Mouse (Mus musculus): ENCODE data around the gene Kat6b. TPM values are rescaled to one million over a fixed set of nuclear protein-coding genes. Genes with fewer than 3 reads are reported as not detected.
"Not testable (repeated sequence)": the region's sequence is repeated elsewhere in the genome, so short reads cannot be mapped to it uniquely, and the experiment has no call there.

The Kat6b gene
- polyA plus RNA-seq, 1 experiment from 2014 or later: 34.6 TPM

DNA sequence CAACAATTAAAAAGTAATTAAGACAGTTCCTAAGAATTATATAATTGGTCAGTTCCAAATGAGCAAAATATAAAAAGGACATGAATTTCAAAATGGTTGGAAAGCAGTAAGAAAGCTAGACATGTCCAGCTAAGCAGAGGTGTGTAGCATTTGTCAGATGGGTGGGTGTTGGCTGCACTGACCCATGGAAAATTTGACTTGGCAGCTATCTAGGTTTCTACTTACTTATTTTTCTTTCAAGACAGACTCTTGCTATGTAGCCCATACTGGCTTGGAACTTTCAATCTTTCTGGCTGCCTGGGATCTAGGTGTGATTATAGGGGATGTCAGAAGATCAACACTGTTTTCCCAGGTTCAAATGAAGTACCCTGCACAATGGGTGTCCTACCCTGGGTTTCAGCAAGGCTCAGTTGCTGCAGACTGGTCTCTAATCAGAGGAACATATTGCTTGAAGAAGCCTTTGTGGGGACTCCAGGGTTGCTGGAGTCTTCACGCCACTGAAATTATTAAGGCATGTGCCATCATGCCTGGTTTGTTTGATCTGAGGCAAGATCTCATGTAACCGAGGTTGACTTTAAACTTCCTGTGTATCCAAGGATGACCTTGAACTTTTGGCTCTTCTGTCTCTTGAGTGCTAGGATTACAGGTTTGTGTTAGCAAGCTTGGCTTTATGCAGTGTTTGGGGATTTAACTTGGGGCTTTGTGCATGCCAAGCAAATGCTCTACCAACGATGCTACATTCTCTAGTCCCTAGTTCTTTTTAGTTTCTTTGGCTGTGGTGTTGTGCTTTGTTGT is 28.1 kb downstream of the Kat6b start:
- no peak overlapping the region for H3K4me3 ChIP-seq (replicated peaks; ENCODE audit: low read length)
- H3K27ac ChIP-seq (ENCODE audit: low read length): no peak overlapping the region
- no peak for ATAC-seq
- no peaks in the 10 kb centered on the region for H3K36me3 ChIP-seq (ENCODE audit: control insufficient read depth, insufficient read depth)
- 70% methylated on average over 3 of the region's 3 CpGs for WGBS
- H3K4me1 ChIP-seq (replicated peaks; ENCODE audit: control insufficient read depth, insufficient read depth, low read length): peaks cover 7% of the 10 kb centered on the region
- H3K4me2 ChIP-seq (ENCODE audit: low read length): no peak overlapping the region
- no peaks in the 10 kb centered on the region for H3K27me3 ChIP-seq (replicated peaks; ENCODE audit: control insufficient read depth, insufficient read depth, low read length)
- no peaks in the 10 kb centered on the region for H3K9me3 ChIP-seq (ENCODE audit: control insufficient read depth, low read length)
- H3K9ac ChIP-seq (replicated peaks; ENCODE audit: low read depth, low read length): no peak overlapping the region

DNA sequence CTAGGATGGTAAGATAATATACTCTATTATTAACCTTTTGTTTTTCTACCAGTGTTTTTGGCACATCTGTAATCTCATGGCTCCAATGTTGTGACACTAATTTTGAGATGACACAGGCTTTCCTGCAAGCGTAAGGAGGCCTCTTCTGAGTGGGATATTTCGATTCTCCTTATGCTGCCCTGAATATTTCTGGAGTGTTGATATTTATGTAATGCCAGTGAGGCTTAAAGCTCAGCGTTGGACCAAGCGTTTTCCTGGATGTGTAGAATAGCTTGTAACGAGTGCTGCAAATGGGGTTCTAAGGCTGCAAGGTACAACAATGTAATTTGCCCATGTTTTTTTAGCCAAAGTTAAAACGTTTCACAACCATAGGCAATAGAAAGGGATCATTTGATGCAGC is 30.2 kb downstream of the Kat6b start:
- Histone ChIP-seq H3K36me3 (ENCODE audit: control insufficient read depth, insufficient read depth) (no peaks in the 10 kb centered on the region), H3K9ac (replicated peaks; ENCODE audit: low read depth, low read length) (no peak overlapping the region), H3K27me3 (replicated peaks; ENCODE audit: control insufficient read depth, insufficient read depth, low read length) (no peaks in the 10 kb centered on the region), H3K9me3 (ENCODE audit: control insufficient read depth, low read length) (no peaks in the 10 kb centered on the region), H3K4me1 (replicated peaks; ENCODE audit: control insufficient read depth, insufficient read depth, low read length) (peaks cover 7% of the 10 kb centered on the region), H3K4me3 (replicated peaks; ENCODE audit: low read length) (no peak overlapping the region), H3K4me2 (ENCODE audit: low read length) (no peak overlapping the region), H3K27ac (ENCODE audit: low read length) (no peak overlapping the region)
- WGBS: 68% methylated on average over 6 of the region's 6 CpGs
- ATAC-seq: no peak

DNA sequence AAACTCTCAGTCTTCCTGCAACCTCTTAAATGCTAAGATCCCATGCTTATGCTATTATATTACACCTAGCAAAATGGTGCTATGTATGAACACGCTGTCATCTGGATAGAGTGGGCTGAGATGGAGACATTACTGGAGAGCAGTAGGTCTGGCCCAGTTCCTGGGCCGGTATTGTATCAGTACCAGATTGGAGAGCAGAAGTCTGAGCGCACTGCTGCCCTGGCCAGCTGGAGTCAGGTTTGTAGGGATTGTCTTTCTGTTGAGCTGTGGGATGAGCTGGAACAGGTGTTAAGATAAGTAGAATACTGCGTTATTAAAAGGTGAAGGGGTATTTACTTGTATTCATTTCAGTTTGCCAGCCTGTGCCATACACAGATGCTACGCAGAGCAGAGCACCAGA is 34.3 kb downstream of the Kat6b start:
- Histone ChIP-seq H3K9me3 (ENCODE audit: control insufficient read depth, low read length) (no peaks in the 10 kb centered on the region), H3K27me3 (replicated peaks; ENCODE audit: control insufficient read depth, insufficient read depth, low read length) (no peaks in the 10 kb centered on the region), H3K4me3 (replicated peaks; ENCODE audit: low read length) (no peak overlapping the region), H3K9ac (replicated peaks; ENCODE audit: low read depth, low read length) (no peak overlapping the region), H3K36me3 (ENCODE audit: control insufficient read depth, insufficient read depth) (peaks cover 10% of the 10 kb centered on the region), H3K4me2 (ENCODE audit: low read length) (no peak overlapping the region), H3K4me1 (replicated peaks; ENCODE audit: control insufficient read depth, insufficient read depth, low read length) (peaks cover 8% of the 10 kb centered on the region), H3K27ac (ENCODE audit: low read length) (no peak overlapping the region)
- WGBS: 84% methylated on average over 5 of the region's 5 CpGs
- ATAC-seq: no peak

DNA sequence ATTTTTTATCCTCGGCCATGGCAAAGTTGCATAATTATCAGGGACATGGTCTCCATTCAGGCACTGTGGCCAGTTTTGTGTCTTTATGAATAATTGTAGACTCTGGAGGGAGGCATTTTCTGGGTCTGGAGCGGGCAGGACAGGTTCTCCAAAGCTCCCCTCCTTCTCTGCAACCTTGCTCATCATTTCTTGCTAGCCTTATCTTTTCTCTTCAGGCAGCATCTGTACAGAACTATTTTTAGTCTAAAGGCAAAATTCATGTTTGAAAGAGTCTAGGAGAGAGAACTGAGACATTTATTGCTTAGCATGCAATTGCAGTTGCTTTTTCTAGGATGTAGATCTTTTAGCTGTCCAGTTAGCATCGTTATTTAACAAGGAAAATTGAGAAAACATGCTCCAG is 38.1 kb downstream of the Kat6b start:
- Histone ChIP-seq H3K27me3 (replicated peaks; ENCODE audit: control insufficient read depth, insufficient read depth, low read length) (no peaks in the 10 kb centered on the region), H3K4me1 (replicated peaks; ENCODE audit: control insufficient read depth, insufficient read depth, low read length) (peaks cover 27% of the 10 kb centered on the region), H3K9me3 (ENCODE audit: control insufficient read depth, low read length) (no peaks in the 10 kb centered on the region), H3K4me2 (ENCODE audit: low read length) (no peak overlapping the region), H3K36me3 (ENCODE audit: control insufficient read depth, insufficient read depth) (peaks cover 10% of the 10 kb centered on the region), H3K4me3 (replicated peaks; ENCODE audit: low read length) (no peak overlapping the region), H3K27ac (ENCODE audit: low read length) (no peak overlapping the region), H3K9ac (replicated peaks; ENCODE audit: low read depth, low read length) (no peak overlapping the region)
- WGBS: 86% methylated on average over 3 of the region's 3 CpGs
- ATAC-seq: no peak

DNA sequence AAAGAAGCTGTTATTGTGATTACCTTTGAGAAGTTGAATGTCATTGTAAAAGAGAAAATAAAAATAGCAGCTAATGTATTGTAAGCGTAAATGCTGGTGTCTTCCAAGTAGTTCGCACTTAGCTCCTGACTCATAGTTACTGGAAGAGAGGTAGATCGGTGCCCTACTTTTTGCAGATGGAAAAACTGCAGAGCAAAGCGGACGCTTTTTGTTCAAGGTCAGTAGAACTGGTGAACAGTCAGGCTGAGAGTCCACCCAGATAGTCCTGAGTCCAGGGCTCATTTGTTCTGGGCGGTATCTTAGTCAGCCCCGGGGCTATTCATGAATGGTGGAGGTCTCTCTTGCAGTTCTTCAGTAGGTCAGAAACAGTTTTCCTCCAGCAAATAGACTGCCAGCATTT is 39.3 kb downstream of the Kat6b start:
- Histone ChIP-seq H3K9me3 (ENCODE audit: control insufficient read depth, low read length) (no peaks in the 10 kb centered on the region), H3K27me3 (replicated peaks; ENCODE audit: control insufficient read depth, insufficient read depth, low read length) (no peaks in the 10 kb centered on the region), H3K4me2 (ENCODE audit: low read length) (no peak overlapping the region), H3K36me3 (ENCODE audit: control insufficient read depth, insufficient read depth) (peaks cover 10% of the 10 kb centered on the region), H3K9ac (replicated peaks; ENCODE audit: low read depth, low read length) (no peak overlapping the region), H3K4me1 (replicated peaks; ENCODE audit: control insufficient read depth, insufficient read depth, low read length) (peaks cover 29% of the 10 kb centered on the region), H3K4me3 (replicated peaks; ENCODE audit: low read length) (no peak overlapping the region), H3K27ac (ENCODE audit: low read length) (no peak overlapping the region)
- 91% methylated on average over 7 of the region's 7 CpGs for WGBS
- ATAC-seq: no peak

DNA sequence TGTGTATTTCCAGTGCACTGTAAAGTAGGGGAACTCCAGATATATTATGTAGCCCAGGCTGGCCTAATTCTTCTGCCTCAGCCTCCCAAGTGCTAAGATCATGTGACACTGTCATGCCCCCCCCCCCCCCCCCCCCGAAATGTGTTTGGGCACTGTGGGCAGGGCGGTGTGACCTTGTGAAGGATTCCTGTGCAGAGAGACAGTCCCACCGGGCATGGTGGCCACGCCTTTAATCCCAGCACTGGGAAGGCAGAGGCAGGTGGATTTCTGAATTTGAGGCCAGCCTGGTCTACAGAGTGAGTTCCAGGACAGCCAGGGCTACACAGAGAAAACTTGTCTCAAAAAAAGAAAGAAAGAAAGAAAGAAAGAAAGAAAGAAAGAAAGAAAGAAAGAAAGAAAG is 40.3 kb downstream of the Kat6b start:
- ATAC-seq; H3K9ac ChIP-seq (replicated peaks; ENCODE audit: low read depth, low read length); H3K4me3 ChIP-seq (replicated peaks; ENCODE audit: low read length); H3K27ac ChIP-seq (ENCODE audit: low read length); H3K4me2 ChIP-seq (ENCODE audit: low read length); H3K36me3 ChIP-seq (ENCODE audit: control insufficient read depth, insufficient read depth); H3K9me3 ChIP-seq (ENCODE audit: control insufficient read depth, low read length); H3K27me3 ChIP-seq (replicated peaks; ENCODE audit: control insufficient read depth, insufficient read depth, low read length): not testable (repeated sequence)
- peaks cover 32% of the 10 kb centered on the region for H3K4me1 ChIP-seq (replicated peaks; ENCODE audit: control insufficient read depth, insufficient read depth, low read length)
- WGBS: 86% methylated on average over 4 of the region's 4 CpGs

DNA sequence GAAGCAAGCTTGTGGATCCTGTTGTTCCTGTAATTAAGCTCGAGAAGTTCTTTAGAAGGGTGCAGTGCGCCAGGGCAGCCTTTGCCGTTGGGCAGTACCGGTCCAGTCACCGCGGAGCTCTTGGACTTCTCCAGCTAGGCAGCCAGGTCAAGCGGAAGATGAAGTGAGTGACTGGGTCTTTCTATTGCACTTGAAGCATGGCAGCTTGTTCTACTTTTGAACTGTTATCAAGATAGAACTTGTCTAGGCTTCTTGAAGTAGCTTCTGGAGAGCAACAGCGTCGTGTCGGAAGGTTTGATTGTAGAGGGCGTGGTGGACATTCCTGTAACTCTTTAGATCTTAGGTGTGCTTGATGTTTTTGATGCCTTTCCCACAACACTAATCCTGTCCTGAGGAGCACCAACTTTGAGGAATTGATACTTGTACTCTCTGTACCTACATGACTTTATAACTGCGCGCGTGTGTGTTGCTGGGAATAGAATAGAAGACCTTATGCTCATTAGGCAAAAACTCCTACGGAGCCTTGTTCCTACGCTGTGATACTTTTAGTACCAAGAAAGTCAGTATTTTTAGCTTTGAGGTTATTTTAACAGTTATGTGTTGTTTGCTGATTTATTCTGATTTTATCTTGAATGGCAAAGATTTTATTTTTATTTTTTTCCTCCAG is 41.2 kb downstream of the Kat6b start:
- 0 out of 2 replicates have a peak, but pooled peaks cover 2% of the 10 kb centered on the region for H3K36me3 ChIP-seq (ENCODE audit: control insufficient read depth, insufficient read depth)
- H3K9ac ChIP-seq (replicated peaks; ENCODE audit: low read depth, low read length): no peak overlapping the region
- ATAC-seq: no peak
- no peaks in the 10 kb centered on the region for H3K27me3 ChIP-seq (replicated peaks; ENCODE audit: control insufficient read depth, insufficient read depth, low read length)
- no peak overlapping the region for H3K4me3 ChIP-seq (replicated peaks; ENCODE audit: low read length)
- peaks cover 32% of the 10 kb centered on the region for H3K4me1 ChIP-seq (replicated peaks; ENCODE audit: control insufficient read depth, insufficient read depth, low read length)
- H3K27ac ChIP-seq (ENCODE audit: low read length): no peak overlapping the region
- 80% methylated on average over 16 of the region's 16 CpGs for WGBS
- no peak overlapping the region for H3K4me2 ChIP-seq (ENCODE audit: low read length)
- no peaks in the 10 kb centered on the region for H3K9me3 ChIP-seq (ENCODE audit: control insufficient read depth, low read length)

DNA sequence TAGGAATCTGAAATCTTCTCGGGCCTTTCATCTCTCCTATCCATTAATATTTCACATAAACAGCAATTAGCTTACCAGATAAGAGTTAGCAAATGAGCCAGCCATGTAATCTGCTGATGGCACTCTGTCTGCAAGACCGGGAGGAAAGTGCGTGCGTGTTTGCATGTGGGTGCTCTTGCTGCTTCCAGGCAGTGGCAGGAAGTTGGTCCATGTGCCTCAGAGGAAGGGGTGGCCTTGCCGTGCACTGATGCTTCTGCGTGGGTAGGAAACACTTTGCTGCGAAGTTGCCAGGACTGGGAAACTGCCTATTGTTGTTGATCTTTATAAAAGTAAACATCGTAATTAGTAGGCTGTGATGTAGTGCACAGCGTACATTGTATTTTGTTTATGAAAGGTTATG is 42.0 kb downstream of the Kat6b start:
- no peak overlapping the region for H3K4me3 ChIP-seq (replicated peaks; ENCODE audit: low read length)
- peaks cover 32% of the 10 kb centered on the region for H3K4me1 ChIP-seq (replicated peaks; ENCODE audit: control insufficient read depth, insufficient read depth, low read length)
- 0 out of 2 replicates have a peak overlapping the region, but pooled peaks have one; percentile 3 for H3K4me2 ChIP-seq (ENCODE audit: low read length)
- no peaks in the 10 kb centered on the region for H3K27me3 ChIP-seq (replicated peaks; ENCODE audit: control insufficient read depth, insufficient read depth, low read length)
- H3K9me3 ChIP-seq (ENCODE audit: control insufficient read depth, low read length): no peaks in the 10 kb centered on the region
- 21% methylated on average over 9 of the region's 9 CpGs for WGBS
- H3K9ac ChIP-seq (replicated peaks; ENCODE audit: low read depth, low read length): no peak overlapping the region
- no peak overlapping the region for H3K27ac ChIP-seq (ENCODE audit: low read length)
- no peaks in the 10 kb centered on the region for H3K36me3 ChIP-seq (ENCODE audit: control insufficient read depth, insufficient read depth)
- no peak for ATAC-seq

DNA sequence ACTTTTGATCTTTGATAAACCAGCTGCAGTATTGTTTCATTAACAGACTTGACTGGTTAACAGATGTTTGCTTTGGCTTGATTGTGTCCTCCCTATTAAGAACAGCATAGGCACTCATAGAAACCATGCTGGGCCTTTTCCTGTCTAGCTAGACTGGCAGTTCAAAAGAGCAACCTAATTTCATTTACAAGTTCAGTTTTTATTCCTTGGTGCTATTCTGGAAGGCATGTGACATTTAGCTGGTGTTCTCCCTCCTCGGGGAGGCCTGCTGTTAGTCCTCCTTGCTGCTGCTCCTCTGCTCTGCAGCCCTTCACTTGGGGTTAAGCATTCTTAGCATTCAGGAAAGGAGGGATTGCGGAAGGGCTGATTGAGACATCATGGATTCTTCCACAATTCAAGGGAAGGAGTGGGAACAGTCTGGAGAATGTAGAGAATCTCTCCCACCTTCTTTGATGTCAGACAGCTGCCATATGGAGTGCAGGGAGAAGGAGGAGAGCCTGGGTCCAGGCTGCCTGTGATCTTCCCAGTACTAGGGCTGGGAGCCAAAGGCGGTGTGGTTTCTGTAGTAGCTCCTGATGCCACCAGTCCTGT is 42.7 kb downstream of the Kat6b start:
- no peaks in the 10 kb centered on the region for H3K27me3 ChIP-seq (replicated peaks; ENCODE audit: control insufficient read depth, insufficient read depth, low read length)
- peak overlapping the region; percentile 60 for H3K27ac ChIP-seq (ENCODE audit: low read length)
- 22% methylated on average over 3 of the region's 3 CpGs for WGBS
- H3K36me3 ChIP-seq (ENCODE audit: control insufficient read depth, insufficient read depth): no peaks in the 10 kb centered on the region
- no peak overlapping the region for H3K4me3 ChIP-seq (replicated peaks; ENCODE audit: low read length)
- no peaks in the 10 kb centered on the region for H3K9me3 ChIP-seq (ENCODE audit: control insufficient read depth, low read length)
- ATAC-seq: peak; percentile 68
- no peak overlapping the region for H3K9ac ChIP-seq (replicated peaks; ENCODE audit: low read depth, low read length)
- H3K4me2 ChIP-seq (ENCODE audit: low read length): no peak overlapping the region
- peaks cover 35% of the 10 kb centered on the region for H3K4me1 ChIP-seq (replicated peaks; ENCODE audit: control insufficient read depth, insufficient read depth, low read length)
